ENCODE assay signal across 8 mouse cellular contexts in genomic region chr2:121507173-121507950, GRCm38 (mm10). TPM values are rescaled to one million over a fixed set of nuclear protein-coding genes. Genes with fewer than 3 reads are reported as not detected.
DNase-seq lines count a peak whose midpoint lies in the region; ATAC-seq and TF ChIP-seq lines count a peak whose summit lies in the region.

No protein-coding gene starts in this region.

- no peak overlapping the region for H3K27ac ChIP-seq in spleen, adult 2 months (ENCODE audit: insufficient read depth, low read length)
- H3K27ac ChIP-seq in limb, embryonic 14.5 days (replicated peaks; ENCODE audit: low read depth, low read length), result no peak overlapping the region

- peak; percentile 18 for DNase-seq in embryo, embryonic 10.5 days (ENCODE audit: low spot score)
- no peak for DNase-seq in embryo, embryonic 10 days (ENCODE audit: low spot score)
- no peak for DNase-seq in spleen, adult 2 months (ENCODE audit: low read depth in 1 of 2, low spot score in 2 of 2)
- no peak for DNase-seq in spleen, adult 18-20 months
- DNase-seq in limb, embryonic 14.5 days (ENCODE audit: low spot score), result no peak
- peak; percentile 22 for DNase-seq in yolk sac, embryonic 10.5 days (ENCODE audit: low spot score)
- DNase-seq in layer of hippocampus, adult 9-10 months (ENCODE audit: low spot score), result no peak
- DNase-seq in gastrocnemius, postnatal 25 days, result no peak

- peak overlapping the region; percentile 48 for H3K4me3 ChIP-seq in spleen, adult 2 months (ENCODE audit: extremely low read depth, insufficient read depth, insufficient read length)
- peak overlapping the region; percentile 51 for H3K4me3 ChIP-seq in limb, embryonic 14.5 days (replicated peaks; ENCODE audit: low read length)

- peak overlapping the region; percentile 64 for H3K9ac ChIP-seq in limb, embryonic 14.5 days (ENCODE audit: low read depth, low read length, severe bottlenecking)

- peaks cover 3% of the 10 kb centered on the region; the same call in 1 of the 2 replicates for H3K36me3 ChIP-seq in spleen, adult 2 months (ENCODE audit: control insufficient read depth, insufficient read depth, low read length)
- peaks cover 14% of the 10 kb centered on the region for H3K36me3 ChIP-seq in limb, embryonic 14.5 days (ENCODE audit: control insufficient read depth, insufficient read depth, low read length)

- TF ChIP-seq POLR2A in spleen, adult 2 months (IDR thresholded peaks at IDR 0.05; ENCODE audit: low read depth, low read length), result no peak
- no peak for TF ChIP-seq POLR2A in limb, embryonic 14.5 days (IDR thresholded peaks at IDR 0.05; ENCODE audit: borderline replicate concordance, extremely low read depth, insufficient read depth, insufficient read length)

- peaks cover 7% of the 10 kb centered on the region; the same call in 1 of the 2 replicates for H3K4me1 ChIP-seq in spleen, adult 2 months (ENCODE audit: control insufficient read depth, insufficient read depth, insufficient read length)
- peaks cover 12% of the 10 kb centered on the region; the same call in 1 of the 2 replicates for H3K4me1 ChIP-seq in limb, embryonic 14.5 days (ENCODE audit: control insufficient read depth, insufficient read depth, low read length)

- no peaks in the 10 kb centered on the region for H3K9me3 ChIP-seq in limb, embryonic 14.5 days (ENCODE audit: control insufficient read depth, low read length)

- peak overlapping the region; percentile 50 for H3K4me2 ChIP-seq in limb, embryonic 14.5 days (replicated peaks; ENCODE audit: low read depth, low read length, severe bottlenecking)

- H3K27me3 ChIP-seq in spleen, adult 2 months (ENCODE audit: control insufficient read depth, insufficient read depth, low read length), result no peaks in the 10 kb centered on the region
- H3K27me3 ChIP-seq in limb, embryonic 14.5 days (ENCODE audit: control insufficient read depth, insufficient read depth, low read length), result no peaks in the 10 kb centered on the region

- no peak for ATAC-seq in limb, embryonic 14.5 days (ENCODE audit: low FRiP score, low read depth)

- 5% methylated on average over 12 of the region's 12 CpGs for WGBS in spleen, adult 2 months
- WGBS in limb, embryonic 14.5 days, result 24% methylated on average over 12 of the region's 12 CpGs

- no peak for TF ChIP-seq CTCF in spleen, adult 2 months (IDR thresholded peaks at IDR 0.05; ENCODE audit: extremely low read depth, insufficient read depth, insufficient read length, insufficient replicate concordance)

RNA-seq across cellular contexts. Expression of gene Wdr76, which starts 0.8 kb away (rescaled TPM):
- polyA plus RNA-seq in spleen, adult 2 months (2012; rRNA removed), result 2.9 and 3.8 TPM in 2 replicates
- polyA plus RNA-seq in limb, embryonic 14.5 days (2012; rRNA removed), result 12.3 and 12.7 TPM in 2 replicates
- 6.1 and 6.7 TPM in 2 replicates for polyA plus RNA-seq in limb, embryonic 14.5 days (2014; fragmentation: Nextera tagmentation; extraction: Ambion mirVana)
- total RNA-seq in gastrocnemius, postnatal 25 days (2021), result 1 to 10 TPM; 1.9 to 2.3 TPM

RNA-seq across cellular contexts. Expression of gene Mfap1a, which starts 0.9 kb away (rescaled TPM):
- polyA plus RNA-seq in spleen, adult 2 months (2012; rRNA removed), result 1.4 and 1.8 TPM in 2 replicates
- polyA plus RNA-seq in limb, embryonic 14.5 days (2012; rRNA removed), result 9.3 and 14.6 TPM in 2 replicates
- polyA plus RNA-seq in limb, embryonic 14.5 days (2014; fragmentation: Nextera tagmentation; extraction: Ambion mirVana), result 23.8 and 23.9 TPM in 2 replicates
- 10 to 100 TPM; 13.2 to 13.9 TPM for total RNA-seq in gastrocnemius, postnatal 25 days (2021)

RNA-seq across cellular contexts. Expression of gene Mfap1b, which starts 33.5 kb away (rescaled TPM):
- 2.0 and 2.3 TPM in 2 replicates for polyA plus RNA-seq in spleen, adult 2 months (2012; rRNA removed)
- polyA plus RNA-seq in limb, embryonic 14.5 days (2012; rRNA removed), result 11.6 and 16.8 TPM in 2 replicates
- 54.1 and 60.2 TPM in 2 replicates for polyA plus RNA-seq in limb, embryonic 14.5 days (2014; fragmentation: Nextera tagmentation; extraction: Ambion mirVana)
- 10 to 100 TPM; 18.0 to 20.6 TPM for total RNA-seq in gastrocnemius, postnatal 25 days (2021)

RNA-seq across cellular contexts. Expression of gene Serinc4, which starts 50.8 kb away (rescaled TPM):
- 0.22 and 0.33 TPM in 2 replicates for polyA plus RNA-seq in spleen, adult 2 months (2012; rRNA removed)
- polyA plus RNA-seq in limb, embryonic 14.5 days (2012; rRNA removed), result 1.1 and 1.4 TPM in 2 replicates
- 0.18 and 0.70 TPM in 2 replicates for polyA plus RNA-seq in limb, embryonic 14.5 days (2014; fragmentation: Nextera tagmentation; extraction: Ambion mirVana)
- not detected for total RNA-seq in gastrocnemius, postnatal 25 days (2021)

RNA-seq across cellular contexts. Expression of gene Hypk, which starts 54.3 kb away (rescaled TPM):
- polyA plus RNA-seq in spleen, adult 2 months (2012; rRNA removed), result 3.2 and 5.8 TPM in 2 replicates
- 35.9 and 45.0 TPM in 2 replicates for polyA plus RNA-seq in limb, embryonic 14.5 days (2012; rRNA removed)
- polyA plus RNA-seq in limb, embryonic 14.5 days (2014; fragmentation: Nextera tagmentation; extraction: Ambion mirVana), result 94.1 and 110 TPM in 2 replicates
- 10 to 100 TPM; 14.2 to 20.2 TPM for total RNA-seq in gastrocnemius, postnatal 25 days (2021)

Comparison
In these comparisons a context has a peak if more than half of its experiments do, and no peak if none do; other contexts are left out.
1. DNase-seq: peak in embryo, embryonic 10.5 days (single experiment) and yolk sac, embryonic 10.5 days (single experiment); none in embryo, embryonic 10 days (single experiment), spleen, adult 2 months (0 of 2), spleen, adult 18-20 months (0 of 2), limb, embryonic 14.5 days (single experiment), layer of hippocampus, adult 9-10 months (single experiment) and gastrocnemius, postnatal 25 days (single experiment).